Mouse (Mus musculus): Measurements from ENCODE around the gene Amn.

The Amn gene

GRCm38 (mm10) chr12:111267673-111268325 lies 3.1 kb upstream of the Amn start:
- intact Hi-C loops (cut with DNase I) = no loop called here

- intact Hi-C loops (cut with DNase I) = loop anchor here (5.0 kb wide), 1 partner anchor 141 kb away; no protein-coding TSS in a partner anchor
Observed at GRCm38 (mm10) chr12:111271406-111271805, 511 bp downstream of the Amn start.

GRCm38 (mm10) chr12:111271966-111272365 lies 1.1 kb downstream of the Amn start:
- intact Hi-C loops (cut with DNase I) = loop anchor here (5.0 kb wide), 1 partner anchor 140 kb away; no protein-coding TSS in a partner anchor

GRCm38 (mm10) chr12:111272420-111272819 lies 1.5 kb downstream of the Amn start:
- intact Hi-C loops (cut with DNase I) = loop anchor here (5.0 kb wide), 1 partner anchor 140 kb away; no protein-coding TSS in a partner anchor

GRCm38 (mm10) chr12:111274006-111274405 lies 3.1 kb downstream of the Amn start:
- intact Hi-C loops (cut with DNase I) = loop anchor here (5.0 kb wide), 1 partner anchor 138 kb away; no protein-coding TSS in a partner anchor

- intact Hi-C loops (cut with DNase I) = loop anchor here (5.0 kb wide), 1 partner anchor 138 kb away; no protein-coding TSS in a partner anchor
Observed at GRCm38 (mm10) chr12:111274447-111275149, 3.7 kb downstream of the Amn start.

GRCm38 (mm10) chr12:111275150-111275841 lies 4.4 kb downstream of the Amn start:
- intact Hi-C loops (cut with DNase I) = no loop called here

- intact Hi-C loops (cut with DNase I) = no loop called here
Observed at GRCm38 (mm10) chr12:111276371-111276770, 5.5 kb downstream of the Amn start.

- intact Hi-C loops (cut with DNase I) = no loop called here
Observed at GRCm38 (mm10) chr12:111283573-111283972, 12.7 kb downstream of the Amn start.

- intact Hi-C loops (cut with DNase I) = no loop called here
Observed at GRCm38 (mm10) chr12:111284532-111284931, 13.6 kb downstream of the Amn start.

GRCm38 (mm10) chr12:111293025-111293424 lies 22.1 kb downstream of the Amn start:
- intact Hi-C loops (cut with DNase I) = no loop called here

- intact Hi-C loops (cut with DNase I) = no loop called here
Observed at GRCm38 (mm10) chr12:111301322-111302017, 30.6 kb downstream of the Amn start.

GRCm38 (mm10) chr12:111302018-111302345 lies 31.1 kb downstream of the Amn start:
- intact Hi-C loops (cut with DNase I) = no loop called here

- intact Hi-C loops (cut with DNase I) = no loop called here
Observed at GRCm38 (mm10) chr12:111303702-111304337, 32.9 kb downstream of the Amn start.

GRCm38 (mm10) chr12:111306821-111307220 lies 35.9 kb downstream of the Amn start:
- intact Hi-C loops (cut with DNase I) = no loop called here

- intact Hi-C loops (cut with DNase I) = no loop called here
Observed at GRCm38 (mm10) chr12:111309256-111309655, 38.4 kb downstream of the Amn start.

GRCm38 (mm10) chr12:111309931-111310330 lies 39.0 kb downstream of the Amn start:
- intact Hi-C loops (cut with DNase I) = no loop called here

GRCm38 (mm10) chr12:111311775-111312174 lies 40.9 kb downstream of the Amn start:
- intact Hi-C loops (cut with DNase I) = no loop called here

GRCm38 (mm10) chr12:111314273-111314672 lies 43.4 kb downstream of the Amn start:
- intact Hi-C loops (cut with DNase I) = no loop called here

- intact Hi-C loops (cut with DNase I) = no loop called here
Observed at GRCm38 (mm10) chr12:111317694-111318093, 46.8 kb downstream of the Amn start.

GRCm38 (mm10) chr12:111320549-111320948 lies 49.7 kb downstream of the Amn start:
- intact Hi-C loops (cut with DNase I) = no loop called here
